Mouse (Mus musculus) heart, postnatal 0 days (tissue): ENCODE measurements at regions not wholly inside any gene's neighbourhood (a gene's known extent, or its start where the extent isn't known, plus 50 kb on each side); places are given as distances from the start of the nearest gene placed in this dataset.

ENCODE experiments used
- CTCF ChIP-seq: IDR thresholded peaks from 2 replicates; pipeline ENCODE4 v1.5.1; 2016; ENCODE audit warnings: antibody characterized with exemption, control low read depth, low read depth
- EP300 ChIP-seq: IDR thresholded peaks from 2 replicates; pipeline ENCODE4 v1.6.1; 2016; ENCODE audit warnings: antibody characterized with exemption, low read depth

DNA sequence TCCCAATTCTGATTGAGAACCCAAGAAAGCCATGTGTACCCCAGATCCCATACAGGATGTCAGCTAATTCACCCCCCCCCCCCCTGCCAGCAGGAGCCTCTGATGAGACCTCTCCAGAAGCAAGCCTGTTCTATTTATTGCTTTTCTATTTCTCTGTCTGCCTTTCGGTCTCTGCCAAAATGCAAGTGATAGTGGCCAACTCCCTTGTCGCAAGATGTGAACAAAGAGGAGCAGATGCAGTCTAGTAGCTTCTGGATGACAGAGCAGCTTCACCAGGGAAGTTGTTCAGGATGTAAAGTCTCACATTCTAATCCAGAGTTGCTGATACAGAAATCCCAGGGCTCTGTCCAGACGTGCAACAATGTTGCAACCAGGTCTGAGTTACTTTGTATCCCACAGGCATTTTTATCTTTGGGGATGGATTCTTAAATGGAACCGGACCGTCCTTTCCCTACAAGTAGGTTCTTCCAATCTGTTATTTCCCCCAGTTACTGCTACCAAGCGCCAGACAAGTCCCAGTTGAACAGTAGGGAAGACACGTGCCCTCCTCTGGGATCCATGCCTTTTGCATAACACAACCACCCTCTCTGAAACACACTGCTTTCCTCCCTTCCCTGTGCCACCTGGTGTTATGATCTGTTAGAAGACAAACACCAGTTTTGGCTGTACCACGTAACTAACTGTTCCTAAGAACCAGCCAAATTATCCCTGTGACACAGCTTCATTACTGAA lies 78.9 kb upstream of the Dapk1 start:
- TF ChIP-seq CTCF (no peak), EP300 (no peak)
